Mouse (Mus musculus): ENCODE data around the gene Tspan8.

GRCm38 (mm10) chr10:115896764-115897163, 80.1 kb downstream of the Tspan8 start:
- no peak for TF ChIP-seq CTCF (IDR thresholded peaks at IDR 0.05; ENCODE audit: insufficient read depth, low read depth, low read length)
- TF ChIP-seq POLR2A (IDR thresholded peaks at IDR 0.05; ENCODE audit: insufficient read depth, low read depth, low read length): no peak

All from olfactory bulb, adult 2 months (tissue).